Mouse (Mus musculus) layer of hippocampus, postnatal 10 days (tissue): ENCODE data around the gene Smagp. TPM values are rescaled to one million over a fixed set of nuclear protein-coding genes. Genes with fewer than 3 reads are reported as not detected.

Experiments used
- DNase-seq, 2 experiments: peaks; one replicate each; pipeline ENCODE4 v3.0.0; 2021; ENCODE audit warnings: low spot score in 2 of 2
- long read RNA-seq: library from polyadenylated mRNA; stranded (forward); transcript quantifications from one replicate; pipeline ENCODE4 v2.0.0, GENCODE M21; 2023
- total RNA-seq, 2 experiments: library from RNA; stranded (reverse); gene quantifications; 2 replicates each; pipeline ENCODE4 v1.2.3; 2021

The Smagp gene
- 1 to 10 TPM; 1.7 to 4.1 TPM for total RNA-seq
- long read RNA-seq, partial matches to known transcripts = 1 of 5 reads
- long read RNA-seq, other reads (novel, unspliced or antisense) = 0 of 5 reads

GRCm38 (mm10) chr15:100636700-100637501 is at the start of gene Smagp:
Gene Smagp (minus strand): TSS chr15:100636940.
- DNase-seq = no peak

GRCm38 (mm10) chr15:100686434-100686833 is 49.7 kb upstream of the Smagp start:
- no peak for DNase-seq

- DNase-seq = no peak
These were observed 49.1 kb upstream of the Smagp start for GRCm38 (mm10) chr15:100685849-100686248.

- no peak for DNase-seq
These were observed 48.5 kb upstream of the Smagp start for GRCm38 (mm10) chr15:100685255-100685654.

GRCm38 (mm10) chr15:100684450-100684849 is 47.7 kb upstream of the Smagp start:
- DNase-seq = no peak

- DNase-seq = peak; percentile 84 to 86
These were observed 46.3 kb upstream of the Smagp start for GRCm38 (mm10) chr15:100683041-100683440.

- DNase-seq = no peak
These were observed 45.0 kb upstream of the Smagp start for GRCm38 (mm10) chr15:100681770-100682169.

DNA sequence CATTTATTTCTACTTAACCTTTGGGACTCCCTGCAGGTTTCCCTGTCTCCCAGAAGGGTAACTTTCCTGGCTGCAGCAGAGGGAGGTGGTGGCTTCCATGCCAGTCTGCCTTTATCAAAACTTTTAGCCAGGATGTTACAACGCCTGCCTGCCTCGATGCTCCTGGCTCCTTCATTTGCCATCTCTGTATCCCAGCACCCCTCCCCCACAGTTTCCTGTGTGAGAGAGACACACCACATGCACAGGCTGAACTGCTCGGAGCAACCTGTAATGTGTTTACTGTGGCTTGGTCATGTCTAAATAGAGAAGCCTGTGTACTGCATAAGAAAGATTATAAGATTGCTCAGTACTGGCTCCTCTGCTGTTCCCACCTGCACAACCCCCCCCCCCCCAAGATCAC is 43.6 kb upstream of the Smagp start:
- DNase-seq = no peak

DNA sequence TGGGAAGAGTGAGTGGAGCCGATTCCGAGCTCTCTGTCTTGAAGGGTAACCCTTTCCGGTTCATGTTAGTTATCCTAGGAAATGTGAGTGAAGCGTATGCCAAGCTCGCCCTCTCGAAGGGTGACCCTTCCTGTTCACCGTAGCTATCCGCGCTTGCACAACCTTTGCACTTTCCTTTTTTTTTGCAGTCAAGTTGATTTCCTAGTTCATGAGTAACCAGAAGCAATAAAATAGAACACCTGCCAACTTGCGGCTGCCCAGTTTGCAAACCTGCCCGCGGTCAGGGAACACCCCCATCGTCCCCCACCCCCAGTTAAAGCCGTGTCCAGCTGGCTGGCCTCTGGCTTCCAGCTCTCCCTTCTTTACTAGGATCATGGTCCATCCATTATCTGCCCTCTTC is 42.3 kb upstream of the Smagp start:
- no peak for DNase-seq

DNA sequence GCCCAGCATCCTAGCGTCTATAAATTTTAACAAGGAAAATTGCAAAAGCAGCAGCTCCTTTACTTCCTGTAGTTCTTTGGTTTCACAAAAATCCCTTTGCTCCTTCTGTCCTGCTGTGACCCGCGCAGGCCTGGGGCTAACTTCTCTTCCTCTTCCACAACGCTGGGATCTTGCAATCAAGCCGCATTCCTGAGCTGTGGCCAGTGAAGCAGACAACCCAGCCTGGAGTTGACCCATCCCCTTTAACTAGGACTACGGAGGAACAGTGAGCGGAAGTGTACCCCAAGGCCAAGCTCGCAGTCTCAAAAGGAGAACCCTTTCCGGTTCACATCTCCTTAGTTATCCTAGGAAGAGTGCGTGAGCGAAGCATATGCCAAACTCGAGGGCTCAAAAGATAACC is 41.8 kb upstream of the Smagp start:
- DNase-seq = no peak

GRCm38 (mm10) chr15:100677675-100678074 is 40.9 kb upstream of the Smagp start:
- no peak for DNase-seq

GRCm38 (mm10) chr15:100676521-100676920 is 39.8 kb upstream of the Smagp start:
- DNase-seq = no peak

- no peak for DNase-seq
These were observed 38.7 kb upstream of the Smagp start for GRCm38 (mm10) chr15:100675486-100675885.

- no peak for DNase-seq
These were observed 37.8 kb upstream of the Smagp start for GRCm38 (mm10) chr15:100674566-100674965.

DNA sequence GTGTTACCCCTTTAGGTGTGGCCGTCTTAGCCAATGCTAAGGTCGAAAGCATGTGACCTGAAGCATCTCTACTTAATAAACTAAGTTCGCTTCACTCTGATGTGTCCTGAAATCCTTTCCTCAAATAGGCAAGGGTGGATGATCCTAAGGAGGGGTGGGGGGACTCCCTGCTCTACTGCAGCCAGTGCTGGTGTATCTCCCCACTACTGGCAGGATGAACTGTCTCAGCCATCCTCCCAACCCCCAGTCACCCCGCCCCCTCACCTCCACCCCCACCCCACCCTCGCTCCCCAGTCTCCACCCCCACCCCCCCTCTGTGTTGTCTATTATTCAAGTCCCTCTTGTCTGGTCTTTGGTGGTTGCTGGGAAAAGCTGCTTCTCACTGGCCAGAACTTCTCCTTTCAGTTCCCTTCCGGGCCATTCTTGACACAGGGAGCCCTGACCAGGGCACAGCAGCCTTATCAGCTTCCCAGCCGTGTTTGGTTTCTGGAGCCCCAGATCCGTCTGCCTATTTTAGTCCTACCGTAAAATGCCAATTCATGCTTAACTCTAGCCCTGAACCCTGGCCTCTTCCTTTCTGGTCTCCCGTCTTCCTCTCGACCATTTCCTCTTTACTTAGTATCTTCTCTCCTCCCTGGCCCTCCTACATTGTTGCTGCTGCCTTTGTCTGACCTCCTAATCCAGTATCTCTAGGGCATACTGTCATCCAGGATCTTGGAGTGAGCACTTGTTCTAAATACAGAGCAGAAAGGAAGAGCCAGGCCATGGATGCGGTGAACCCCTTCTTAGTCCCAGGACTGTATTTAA is 37.0 kb upstream of the Smagp start:
- no peak for DNase-seq

GRCm38 (mm10) chr15:100670833-100671232 is 34.1 kb upstream of the Smagp start:
- no peak for DNase-seq

DNA sequence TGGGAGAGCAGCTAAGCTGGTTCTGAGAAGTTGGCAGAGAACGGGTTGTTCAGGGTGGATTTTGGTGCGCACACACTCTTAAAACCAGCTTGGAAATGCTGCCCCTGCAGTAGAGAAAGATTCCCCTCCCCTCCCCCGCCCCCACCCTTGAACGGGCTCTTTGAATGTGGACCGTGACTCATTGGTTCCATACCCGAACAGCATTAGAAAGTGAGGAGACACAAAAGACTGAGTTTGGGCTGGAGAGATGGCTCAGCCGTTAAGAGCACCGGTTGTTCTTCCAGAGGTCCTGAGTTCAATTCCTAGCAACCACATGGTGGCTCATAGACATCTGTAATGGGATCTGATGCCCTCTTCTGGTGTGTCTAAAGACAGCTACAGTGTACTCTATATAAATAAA is 33.3 kb upstream of the Smagp start:
- no peak for DNase-seq

DNA sequence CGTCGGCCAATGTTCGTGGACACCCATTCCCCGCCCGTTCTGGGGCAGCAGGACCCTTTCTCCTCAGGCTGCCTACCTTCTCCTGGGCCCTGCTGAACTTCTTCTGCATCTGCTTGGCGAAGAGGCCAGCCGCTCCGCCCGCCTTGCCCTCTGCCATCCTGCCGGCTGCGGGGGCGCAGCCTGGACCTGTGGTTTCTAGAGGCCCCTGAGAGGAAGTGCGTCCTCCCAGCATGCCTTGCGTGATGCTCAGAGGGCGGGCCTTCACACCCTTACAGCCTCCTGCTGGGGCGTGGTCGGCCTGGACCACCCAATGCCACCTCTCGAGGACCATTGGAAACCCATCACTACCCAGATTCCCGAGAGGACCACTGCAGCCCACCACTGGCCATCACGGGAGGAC is 32.6 kb upstream of the Smagp start, which contains the start of gene Bin2:
Gene Bin2, minus strand, starts transcription at position 217 of the 400 bp plus-strand sequence.
- peak in 1 of 2 experiments; percentile 30 for DNase-seq

DNA sequence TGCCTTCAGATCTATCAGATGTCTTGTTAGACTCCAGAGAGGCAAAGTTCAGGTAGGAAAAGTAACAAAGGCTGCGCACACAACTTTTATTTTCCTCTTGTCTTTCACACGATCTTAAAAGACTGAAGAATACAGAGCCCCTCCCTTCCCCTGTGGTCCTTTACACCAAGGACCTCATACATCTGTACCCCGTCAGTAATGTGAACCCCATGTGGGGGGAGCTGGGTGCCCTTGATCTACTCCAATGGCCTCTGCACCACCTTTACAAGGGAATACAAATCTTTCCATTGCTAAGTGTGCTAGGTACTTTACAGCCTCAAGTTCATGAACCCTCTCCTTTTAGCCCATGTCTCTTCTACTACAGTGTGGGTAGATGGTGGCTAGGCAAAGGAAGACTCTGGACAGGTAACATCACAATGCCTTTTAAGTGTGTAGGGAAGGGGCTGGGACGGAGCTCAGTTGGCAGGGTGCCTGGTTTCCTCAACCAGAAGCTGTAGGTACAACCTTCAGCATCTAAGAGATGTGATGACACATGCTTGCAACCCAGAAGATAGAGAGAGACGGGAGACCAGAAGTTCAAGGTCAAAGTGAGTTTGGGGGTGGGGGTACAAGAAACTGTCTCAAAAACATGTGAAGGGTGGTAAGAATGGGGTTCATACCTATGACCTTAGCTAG is 31.3 kb upstream of the Smagp start:
- DNase-seq = no peak

DNA sequence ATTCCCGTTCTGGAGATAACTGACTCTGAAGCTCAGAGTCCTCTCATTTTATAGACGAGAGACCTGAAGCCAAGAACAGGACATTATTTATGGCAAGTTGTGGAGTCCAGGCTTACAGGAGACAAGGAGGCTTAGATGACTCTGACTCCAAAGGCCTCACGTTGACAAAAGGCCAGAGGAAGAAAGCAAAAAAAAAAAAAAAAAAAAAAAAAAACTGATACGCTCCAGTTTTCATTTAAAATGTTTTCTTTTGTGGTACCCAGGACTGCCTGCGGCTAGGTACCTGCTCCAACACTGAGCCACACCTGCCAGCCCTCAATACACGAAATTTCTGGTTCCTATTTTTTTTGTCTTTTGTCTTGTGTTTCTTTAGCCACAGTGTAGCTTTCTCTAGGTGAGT is 30.7 kb upstream of the Smagp start:
- no peak for DNase-seq

- DNase-seq = no peak
These were observed 30.1 kb upstream of the Smagp start for GRCm38 (mm10) chr15:100666851-100667250.
